Mouse (Mus musculus) embryonic fibroblast, embryonic 13.5 days (primary cell): ENCODE measurements around the gene Epx. TPM values are rescaled to one million over a fixed set of nuclear protein-coding genes. Genes with fewer than 3 reads are reported as not detected.
"Not testable (repeated sequence)": the region's sequence is repeated elsewhere in the genome, so short reads cannot be mapped to it uniquely, and the experiment has no call there.

Experiments used
- H3K27ac ChIP-seq: 2 replicates; pipeline ENCODE4 v1.5.1; 2012; ENCODE audit warnings: low read length, control low read depth, inconsistent platforms; ENCODE audit not compliant: insufficient read depth
- H3K4me1 ChIP-seq: 2 replicates; pipeline ENCODE4 v1.6.1; 2011; ENCODE audit warnings: low read length; ENCODE audit not compliant: control insufficient read depth, insufficient read depth
- H3K4me3 ChIP-seq: 2 replicates; pipeline ENCODE4 v1.5.1; 2011; ENCODE audit warnings: mild to moderate bottlenecking, control low read depth, low read length; ENCODE audit not compliant: insufficient read depth
- CTCF ChIP-seq: IDR thresholded peaks from 2 replicates; pipeline ENCODE4 v1.5.1; 2011; ENCODE audit warnings: mild to moderate bottlenecking, control low read depth, low read length, moderate library complexity, borderline replicate concordance; ENCODE audit not compliant: insufficient read depth
- POLR2A ChIP-seq: IDR thresholded peaks from 2 replicates; pipeline ENCODE4 v1.6.1; 2011; ENCODE audit warnings: low read depth, mild to moderate bottlenecking, control low read depth, low read length, moderate library complexity
- polyA plus RNA-seq: library from polyadenylated mRNA; stranded (reverse); fragments of >200 nt; gene quantifications from 2 replicates; pipeline ENCODE4 v1.2.4, GENCODE M21; 2011; ENCODE audit warnings: low read depth; ENCODE audit not compliant: missing spikeins, insufficient read length

Epx gene
- polyA plus RNA-seq, 1 experiment, result not detected

GRCm38 (mm10) chr11:87879826-87880225 lies 4.5 kb upstream of the Epx start:
- Histone ChIP-seq H3K4me3 (no peak overlapping the region), H3K27ac (no peak overlapping the region), H3K4me1 (no peaks in the 10 kb centered on the region)
- no peak for TF ChIP-seq CTCF
- no peak for TF ChIP-seq POLR2A

- TF ChIP-seq CTCF (no peak), POLR2A (no peak)
- no peak overlapping the region for H3K27ac ChIP-seq
- H3K4me3 ChIP-seq, result no peak overlapping the region
- H3K4me1 ChIP-seq, result no peaks in the 10 kb centered on the region
These were observed 3.6 kb downstream of the Epx start for GRCm38 (mm10) chr11:87871766-87872165.

GRCm38 (mm10) chr11:87870096-87870495 lies 5.2 kb downstream of the Epx start:
- Histone ChIP-seq H3K4me1 (no peaks in the 10 kb centered on the region), H3K4me3 (no peak overlapping the region), H3K27ac (no peak overlapping the region)
- no peak for TF ChIP-seq CTCF
- no peak for TF ChIP-seq POLR2A

- H3K27ac ChIP-seq, H3K4me3 ChIP-seq, H3K4me1 ChIP-seq: not testable (repeated sequence)
These were observed 8.4 kb downstream of the Epx start for GRCm38 (mm10) chr11:87866891-87867290.

- Histone ChIP-seq H3K4me1 (no peaks in the 10 kb centered on the region), H3K27ac (no peak overlapping the region), H3K4me3 (no peak overlapping the region)
- TF ChIP-seq CTCF (no peak), POLR2A (no peak)
These were observed 12.5 kb downstream of the Epx start for GRCm38 (mm10) chr11:87862805-87863204.

- TF ChIP-seq POLR2A (no peak), CTCF (no peak)
- Histone ChIP-seq H3K4me3 (no peak overlapping the region), H3K4me1 (no peaks in the 10 kb centered on the region), H3K27ac (no peak overlapping the region)
These were observed 14.9 kb downstream of the Epx start for GRCm38 (mm10) chr11:87860426-87860825.

- Histone ChIP-seq H3K4me1 (no peaks in the 10 kb centered on the region), H3K4me3 (no peak overlapping the region), H3K27ac (no peak overlapping the region)
- TF ChIP-seq CTCF (no peak), POLR2A (no peak)
These were observed 16.1 kb downstream of the Epx start for GRCm38 (mm10) chr11:87859273-87859672.

- Histone ChIP-seq H3K4me1 (no peaks in the 10 kb centered on the region), H3K4me3 (no peak overlapping the region), H3K27ac (no peak overlapping the region)
- TF ChIP-seq POLR2A (no peak), CTCF (no peak)
These were observed 20.8 kb downstream of the Epx start for GRCm38 (mm10) chr11:87854550-87854949.

- Histone ChIP-seq H3K4me3 (peak overlapping the region; percentile 45), H3K4me1 (no peaks in the 10 kb centered on the region), H3K27ac (no peak overlapping the region)
- TF ChIP-seq CTCF (no peak), POLR2A (no peak)
These were observed 21.8 kb downstream of the Epx start for GRCm38 (mm10) chr11:87853597-87853954.

GRCm38 (mm10) chr11:87852690-87853596 lies 22.4 kb downstream of the Epx start, which contains the start of gene Mks1:
Gene Mks1 (plus strand): TSS chr11:87853215.
- no peaks in the 10 kb centered on the region for H3K4me1 ChIP-seq
- TF ChIP-seq CTCF (no peak), POLR2A (peak; percentile 67)
- H3K27ac ChIP-seq, result no peak within 1 kb of the TSS
- H3K4me3 ChIP-seq, result peak within 1 kb of the TSS; percentile 45
